Mouse (Mus musculus) megakaryocyte, embryonic 14.5 days (primary cell): ENCODE data around the gene Arl8a. TPM values are rescaled to one million over a fixed set of nuclear protein-coding genes. Genes with fewer than 3 reads are reported as not detected.
"Not testable (repeated sequence)": the region's sequence is repeated elsewhere in the genome, so short reads cannot be mapped to it uniquely, and the experiment has no call there.

Source experiments
- H3K27me3 ChIP-seq: replicated peaks from 2 replicates; pipeline ENCODE3; 2012; ENCODE audit warnings: inconsistent platforms
- H3K36me3 ChIP-seq: replicated peaks from 2 replicates; pipeline ENCODE3; 2012; ENCODE audit warnings: low read length, inconsistent platforms, mixed read lengths
- H3K4me1 ChIP-seq: 2 replicates; pipeline ENCODE4 v1.6.1; 2012; ENCODE audit warnings: inconsistent platforms
- H3K4me3 ChIP-seq: replicated peaks from 2 replicates; pipeline ENCODE3; 2012; ENCODE audit warnings: moderate library complexity, mild to moderate bottlenecking, inconsistent platforms
- H3K9me3 ChIP-seq: 2 replicates; pipeline ENCODE4 v1.6.1; 2012; ENCODE audit warnings: inconsistent platforms
- FLI1 ChIP-seq: IDR thresholded peaks from 2 replicates; pipeline ENCODE4 v1.6.1; 2012; ENCODE audit warnings: low read length, inconsistent platforms, mixed read lengths
- GATA1 ChIP-seq: IDR thresholded peaks from 3 replicates; pipeline ENCODE4 v1.6.1; 2012; ENCODE audit warnings: mixed read lengths, low read length, inconsistent platforms, borderline replicate concordance
- polyA plus RNA-seq: library from polyadenylated mRNA; stranded (reverse); fragments of >175 nt; gene quantifications from 2 replicates; pipeline ENCODE4 v1.2.3, GENCODE M21; 2012; ENCODE audit warnings: low replicate concordance; ENCODE audit not compliant: insufficient read depth

Gene Arl8a
- polyA plus RNA-seq, 1 experiment: 96.0 TPM

- H3K4me3 ChIP-seq: no peak overlapping the region
These were observed 41.6 kb downstream of the Arl8a start for GRCm38 (mm10) chr1:135188197-135188596.

GRCm38 (mm10) chr1:135189186-135189585, 42.6 kb downstream of the Arl8a start:
- H3K27me3 ChIP-seq: peaks cover 34% of the 10 kb centered on the region
- TF ChIP-seq FLI1 (no peak), GATA1 (no peak)
- H3K4me1 ChIP-seq: peaks cover 28% of the 10 kb centered on the region
- H3K36me3 ChIP-seq: no peaks in the 10 kb centered on the region
- no peak overlapping the region for H3K4me3 ChIP-seq
- no peaks in the 10 kb centered on the region for H3K9me3 ChIP-seq

More at GRCm38 (mm10) chr1:135188197-135188596, 41.6 kb downstream of the Arl8a start:
- peaks cover 42% of the 10 kb centered on the region for H3K27me3 ChIP-seq
- no peaks in the 10 kb centered on the region for H3K36me3 ChIP-seq
- H3K9me3 ChIP-seq: no peaks in the 10 kb centered on the region
- TF ChIP-seq GATA1: no peak
- TF ChIP-seq FLI1: no peak
- peaks cover 22% of the 10 kb centered on the region for H3K4me1 ChIP-seq

GRCm38 (mm10) chr1:135194335-135194734, 47.7 kb downstream of the Arl8a start:
- H3K9me3 ChIP-seq, H3K36me3 ChIP-seq, H3K4me3 ChIP-seq: not testable (repeated sequence)
- peaks cover 47% of the 10 kb centered on the region for H3K4me1 ChIP-seq
- H3K27me3 ChIP-seq: peaks cover 33% of the 10 kb centered on the region

- H3K27me3 ChIP-seq: peaks cover 40% of the 10 kb centered on the region
- no peak overlapping the region for H3K4me3 ChIP-seq
- no peaks in the 10 kb centered on the region for H3K36me3 ChIP-seq
- H3K4me1 ChIP-seq: peaks cover 52% of the 10 kb centered on the region
- TF ChIP-seq GATA1 (no peak), FLI1 (no peak)
- H3K9me3 ChIP-seq: no peaks in the 10 kb centered on the region
These were observed 49.4 kb downstream of the Arl8a start for GRCm38 (mm10) chr1:135195907-135196440.

GRCm38 (mm10) chr1:135198412-135198811, 51.8 kb downstream of the Arl8a start:
- H3K4me3 ChIP-seq: no peak overlapping the region
- H3K4me1 ChIP-seq: peaks cover 37% of the 10 kb centered on the region
- no peaks in the 10 kb centered on the region for H3K9me3 ChIP-seq
- H3K27me3 ChIP-seq: peaks cover 56% of the 10 kb centered on the region
- H3K36me3 ChIP-seq: no peaks in the 10 kb centered on the region
- no peak for TF ChIP-seq GATA1
- TF ChIP-seq FLI1: no peak

- H3K4me3 ChIP-seq: peak overlapping the region; percentile 25
These were observed 52.6 kb downstream of the Arl8a start for GRCm38 (mm10) chr1:135199014-135199819.

GRCm38 (mm10) chr1:135200400-135200799, 53.8 kb downstream of the Arl8a start:
- Histone ChIP-seq H3K27me3 (peaks cover 69% of the 10 kb centered on the region), H3K9me3 (0 out of 2 replicates have a peak, but pooled peaks cover 3% of the 10 kb centered on the region), H3K4me1 (peaks cover 34% of the 10 kb centered on the region), H3K4me3 (no peak overlapping the region), H3K36me3 (no peaks in the 10 kb centered on the region)
- no peak for TF ChIP-seq FLI1
- TF ChIP-seq GATA1: no peak

More at GRCm38 (mm10) chr1:135199014-135199819, 52.6 kb downstream of the Arl8a start:
- H3K9me3 ChIP-seq: 0 out of 2 replicates have a peak, but pooled peaks cover 2% of the 10 kb centered on the region
- peaks cover 60% of the 10 kb centered on the region for H3K27me3 ChIP-seq
- peaks cover 31% of the 10 kb centered on the region for H3K4me1 ChIP-seq
- H3K36me3 ChIP-seq: no peaks in the 10 kb centered on the region
- TF ChIP-seq GATA1: no peak
- TF ChIP-seq FLI1: no peak

- no peaks in the 10 kb centered on the region for H3K36me3 ChIP-seq
- H3K27me3 ChIP-seq: peaks cover 59% of the 10 kb centered on the region
- TF ChIP-seq GATA1 (no peak), FLI1 (no peak)
- 0 out of 2 replicates have a peak, but pooled peaks cover 3% of the 10 kb centered on the region for H3K9me3 ChIP-seq
- H3K4me1 ChIP-seq: peaks cover 14% of the 10 kb centered on the region
- no peak overlapping the region for H3K4me3 ChIP-seq
These were observed 57.8 kb downstream of the Arl8a start for GRCm38 (mm10) chr1:135204196-135205126.

- Histone ChIP-seq H3K36me3 (no peaks in the 10 kb centered on the region), H3K9me3 (0 out of 2 replicates have a peak, but pooled peaks cover 3% of the 10 kb centered on the region), H3K27me3 (peaks cover 61% of the 10 kb centered on the region), H3K4me3 (no peak overlapping the region), H3K4me1 (peaks cover 13% of the 10 kb centered on the region)
- TF ChIP-seq FLI1 (no peak), GATA1 (no peak)
These were observed 58.6 kb downstream of the Arl8a start for GRCm38 (mm10) chr1:135205257-135205656.

Other genes with a start within 250 kb of the Arl8a start
- gene Ppp1r12b, start 190.9 kb upstream of the Arl8a start, polyA plus RNA-seq: 0.60 TPM in 1 of 2 replicates, not detected in the other
- gene Ube2t, start 184.3 kb upstream of the Arl8a start, polyA plus RNA-seq: 6.4 TPM in 1 of 2 replicates, not detected in the other
- 0.24 TPM in 1 of 2 replicates, not detected in the other for gene Lgr6, start 41.5 kb upstream of the Arl8a start, polyA plus RNA-seq
- 57.8 and 98.1 TPM in 2 replicates for gene Ptpn7, start 14.1 kb upstream of the Arl8a start, polyA plus RNA-seq
- gene Gpr37l1, start 20.9 kb downstream of the Arl8a start, polyA plus RNA-seq: not detected in 2 replicates
- not detected in 2 replicates for gene Elf3, start 111.7 kb downstream of the Arl8a start, polyA plus RNA-seq
- 15.5 and 18.7 TPM in 2 replicates for gene Rnpep, start 137.3 kb downstream of the Arl8a start, polyA plus RNA-seq
- gene Timm17a, start 167.0 kb downstream of the Arl8a start, polyA plus RNA-seq: 2.2 and 5.0 TPM in 2 replicates
- gene Lmod1, start 178.0 kb downstream of the Arl8a start, polyA plus RNA-seq: not detected in 2 replicates
- 0.34 TPM in 1 of 2 replicates, not detected in the other for gene Shisa4, start 228.4 kb downstream of the Arl8a start, polyA plus RNA-seq